ENCODE assay signal across 14 mouse cellular contexts in genomic region chr7:98674344-98674743, GRCm38 (mm10).
"Had no signal": no experiment of that assay in that cellular context is flagged by ENCODE, and none has a peak within 500 bp of the region (broad histone marks: within the 10 kb centered on the region; RNA-seq: fewer than 3 reads in every experiment).

No protein-coding gene starts in this region.

- H3K27ac ChIP-seq: left cerebral cortex, adult 2 months; limb, embryonic 15.5 days; midbrain, embryonic 12.5 days; neural tube, embryonic 15.5 days had no signal

- H3K9ac ChIP-seq: limb, embryonic 15.5 days; lung, embryonic 14.5 days; midbrain, embryonic 12.5 days; neural tube, embryonic 15.5 days had no signal

- ATAC-seq: midbrain, embryonic 16.5 days had no signal

- H3K27me3 ChIP-seq: limb, embryonic 15.5 days; midbrain, embryonic 12.5 days; neural tube, embryonic 15.5 days had no signal

- DNase-seq: kidney, adult 11 months; kidney, postnatal 14 days; lung, embryonic 14.5 days; lung, postnatal 10 days; lung, postnatal 4 days; right cerebral cortex, adult 18-20 months; right cerebral cortex, postnatal 25 days; thymus, postnatal 36 days had no signal

- H3K36me3 ChIP-seq: limb, embryonic 15.5 days; midbrain, embryonic 12.5 days; neural tube, embryonic 15.5 days had no signal

- H3K4me2 ChIP-seq: limb, embryonic 15.5 days; lung, embryonic 14.5 days; midbrain, embryonic 12.5 days; neural tube, embryonic 15.5 days had no signal

- H3K9me3 ChIP-seq: limb, embryonic 15.5 days; megakaryocyte, embryonic 14.5 days; midbrain, embryonic 12.5 days; neural tube, embryonic 15.5 days had no signal

- H3K4me3 ChIP-seq: left cerebral cortex, adult 2 months; limb, embryonic 15.5 days; megakaryocyte, embryonic 14.5 days; midbrain, embryonic 12.5 days; neural tube, embryonic 15.5 days had no signal
